Mouse (Mus musculus): ENCODE measurements around the gene Cdkn3. TPM values are rescaled to one million over a fixed set of nuclear protein-coding genes. Genes with fewer than 3 reads are reported as not detected.
"Not testable (repeated sequence)": the region's sequence is repeated elsewhere in the genome, so short reads cannot be mapped to it uniquely, and the experiment has no call there.

Cdkn3 gene
- 64.3 and 70.4 TPM in 2 replicates for polyA plus RNA-seq (2015; fragmentation: Nextera tagmentation; extraction: Ambion mirVana)

DNA sequence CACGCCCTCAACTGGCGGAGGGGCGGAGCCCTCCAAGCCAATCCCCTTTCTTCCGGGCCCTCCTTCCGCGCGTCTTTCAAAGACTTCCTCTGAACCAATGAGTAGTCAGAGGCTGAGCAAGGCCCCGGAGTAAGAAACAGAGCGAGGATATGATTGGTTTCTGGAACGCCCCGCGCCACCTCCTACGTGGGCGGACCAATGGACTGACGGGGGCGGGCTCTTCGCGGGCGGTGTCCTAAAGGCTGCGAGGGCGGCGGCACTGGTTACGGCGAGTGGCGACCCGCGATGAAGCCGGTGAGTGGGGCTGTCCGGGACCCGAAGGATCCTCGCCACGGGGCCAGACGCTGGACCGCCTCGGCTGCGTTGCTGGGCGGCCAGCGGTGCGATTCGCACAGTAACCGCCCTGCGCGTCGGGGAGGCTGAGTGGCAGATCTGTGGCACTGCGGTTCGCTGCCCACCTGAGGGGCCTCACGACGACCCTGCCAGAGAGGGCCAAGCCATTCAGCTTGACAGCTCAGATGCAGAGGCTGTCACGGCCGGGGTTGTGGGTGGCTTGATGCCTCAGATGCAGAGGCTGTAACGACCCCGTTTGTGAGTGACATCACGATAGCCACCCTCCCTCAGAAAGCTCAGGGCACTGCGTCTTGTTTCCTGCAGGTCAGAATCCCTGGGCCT, at the start of gene Cdkn3:
TSS of gene Cdkn3 (plus strand) at position 187 of the 675 bp plus-strand sequence.
- Histone ChIP-seq H3K9me3 (no peaks in the 10 kb centered on the region), H3K27ac (peak within 1 kb of the TSS; percentile 40), H3K4me2 (peak within 1 kb of the TSS; percentile 78), H3K4me1 (peaks cover 14% of the 10 kb centered on the region), H3K27me3 (no peaks in the 10 kb centered on the region), H3K4me3 (peak within 1 kb of the TSS; percentile 64), H3K36me3 (peaks cover 11% of the 10 kb centered on the region; the same call in 1 of the 2 replicates), H3K9ac (peak within 1 kb of the TSS; percentile 71)
- under 1% methylated on average over 54 of the region's 54 CpGs for WGBS
- ATAC-seq (ENCODE audit: borderline replicate concordance, extremely low read depth, low FRiP score, low TSS enrichment): peak; percentile 100

DNA sequence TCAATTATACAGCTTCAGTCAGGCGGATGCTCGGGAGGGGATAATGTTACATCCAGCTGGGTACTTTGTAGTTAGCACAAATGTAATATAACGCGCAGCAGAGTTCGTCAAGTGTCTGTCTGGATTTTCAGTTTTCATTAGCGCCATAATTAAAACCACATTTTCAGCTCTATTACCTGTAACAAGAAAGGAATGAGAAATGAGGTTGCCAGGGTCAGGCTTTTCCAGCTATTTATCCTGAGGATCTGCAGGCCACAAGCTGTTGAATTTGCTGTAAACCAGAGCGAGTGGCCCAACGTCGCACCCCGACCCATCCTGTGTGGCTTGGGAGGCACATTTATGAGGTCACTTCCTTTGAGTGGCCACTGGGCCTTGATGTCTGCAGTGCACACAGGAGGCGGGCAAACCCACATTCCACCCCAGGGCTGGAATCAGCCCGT, 41.8 kb upstream of the Cdkn3 start:
- Histone ChIP-seq H3K4me1 (peaks cover 10% of the 10 kb centered on the region), H3K9me3 (no peaks in the 10 kb centered on the region), H3K4me2 (no peak overlapping the region), H3K9ac (no peak overlapping the region), H3K36me3 (no peaks in the 10 kb centered on the region), H3K27me3 (no peaks in the 10 kb centered on the region), H3K4me3 (no peak overlapping the region), H3K27ac (no peak overlapping the region)
- WGBS: 58% methylated on average over 12 of the region's 12 CpGs
- no peak for ATAC-seq (ENCODE audit: borderline replicate concordance, extremely low read depth, low FRiP score, low TSS enrichment)

DNA sequence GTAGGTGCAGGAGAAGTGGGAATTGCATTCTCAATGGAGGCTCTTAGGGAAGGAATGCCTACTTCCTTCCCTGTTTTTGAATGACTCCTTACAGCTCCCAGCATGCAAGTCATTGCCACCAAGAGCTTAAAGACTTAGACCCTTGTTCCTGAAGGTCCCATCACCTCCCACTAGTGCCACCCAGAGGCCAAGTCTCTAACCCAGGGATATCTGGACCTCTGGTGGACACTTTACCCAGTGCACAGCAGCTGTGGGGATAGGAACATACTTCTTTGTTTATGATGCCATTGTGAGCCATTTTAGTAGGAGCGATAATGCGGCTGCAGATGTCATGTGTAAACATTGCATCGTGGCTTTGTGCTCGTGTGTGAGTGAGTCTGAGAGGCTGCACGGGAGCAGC, 38.3 kb upstream of the Cdkn3 start:
- H3K27ac ChIP-seq: no peak overlapping the region

DNA sequence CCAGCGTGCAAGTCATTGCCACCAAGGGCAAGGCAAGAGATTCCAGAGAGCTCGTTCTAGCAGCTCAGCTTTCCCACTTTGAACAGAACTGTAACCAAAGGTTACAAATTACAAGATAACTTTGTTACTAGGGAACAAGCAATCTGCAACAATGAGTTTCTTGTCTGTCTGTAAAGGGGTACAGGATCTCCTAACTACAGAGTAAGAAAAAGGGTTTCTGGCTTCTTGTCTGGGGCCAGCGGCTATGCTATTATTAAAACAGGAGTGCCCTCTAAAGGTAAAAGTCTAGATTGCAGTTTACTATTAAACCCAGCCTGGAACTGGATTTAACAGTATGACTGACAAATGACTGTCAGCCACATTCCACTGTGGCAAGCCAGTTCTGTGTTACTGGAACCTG, 36.5 kb upstream of the Cdkn3 start:
- WGBS: 22% methylated on average over 3 of the region's 3 CpGs
- no peak for ATAC-seq (ENCODE audit: borderline replicate concordance, extremely low read depth, low FRiP score, low TSS enrichment)
- Histone ChIP-seq H3K36me3 (no peaks in the 10 kb centered on the region), H3K4me2 (no peak overlapping the region), H3K4me1 (peaks cover 5% of the 10 kb centered on the region; the same call in 1 of the 2 replicates), H3K27ac (no peak overlapping the region), H3K9ac (no peak overlapping the region), H3K27me3 (no peaks in the 10 kb centered on the region), H3K4me3 (no peak overlapping the region), H3K9me3 (no peaks in the 10 kb centered on the region)

More for the DNA sequence above, 38.3 kb upstream of the Cdkn3 start:
- H3K9me3 ChIP-seq: no peaks in the 10 kb centered on the region
- H3K27me3 ChIP-seq: no peaks in the 10 kb centered on the region
- peaks cover 5% of the 10 kb centered on the region; the same call in 1 of the 2 replicates for H3K4me1 ChIP-seq
- H3K4me3 ChIP-seq: no peak overlapping the region
- H3K36me3 ChIP-seq: no peaks in the 10 kb centered on the region
- no peak overlapping the region for H3K4me2 ChIP-seq
- WGBS: 19% methylated on average over 5 of the region's 5 CpGs
- peak; percentile 20; the same call in 1 of the 2 replicates for ATAC-seq (ENCODE audit: borderline replicate concordance, extremely low read depth, low FRiP score, low TSS enrichment)
- H3K9ac ChIP-seq: no peak overlapping the region

- ATAC-seq (ENCODE audit: borderline replicate concordance, extremely low read depth, low FRiP score, low TSS enrichment): no peak
- Histone ChIP-seq H3K9me3 (no peaks in the 10 kb centered on the region), H3K36me3 (no peaks in the 10 kb centered on the region), H3K4me1 (peaks cover 5% of the 10 kb centered on the region; the same call in 1 of the 2 replicates), H3K4me2 (no peak overlapping the region), H3K4me3 (no peak overlapping the region), H3K27ac (no peak overlapping the region), H3K9ac (no peak overlapping the region), H3K27me3 (no peaks in the 10 kb centered on the region)
- 35% methylated on average over 5 of the region's 5 CpGs for WGBS
These were observed 35.4 kb upstream of the Cdkn3 start for GRCm38 (mm10) chr14:46724941-46725340.

DNA sequence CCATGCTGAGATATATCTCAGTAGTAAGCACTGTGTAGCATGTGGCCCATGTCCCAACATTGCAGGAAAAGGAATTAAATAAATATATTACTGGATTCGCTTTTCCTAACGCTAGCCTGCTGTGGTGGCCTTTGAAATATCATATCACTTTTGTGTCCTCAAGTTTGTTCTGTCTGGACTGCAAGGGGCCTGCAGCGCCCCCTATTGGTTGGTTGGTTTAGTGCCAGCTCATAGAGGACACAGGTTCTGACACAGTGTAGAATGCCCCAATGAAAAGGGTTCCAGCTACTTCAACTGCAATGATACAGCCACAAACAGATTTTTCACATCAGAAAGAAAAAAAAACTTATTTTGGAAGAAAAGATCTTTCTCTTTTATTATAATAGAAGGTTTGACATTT, 34.6 kb upstream of the Cdkn3 start:
- Histone ChIP-seq H3K4me1 (peaks cover 5% of the 10 kb centered on the region; the same call in 1 of the 2 replicates), H3K27ac (no peak overlapping the region)

DNA sequence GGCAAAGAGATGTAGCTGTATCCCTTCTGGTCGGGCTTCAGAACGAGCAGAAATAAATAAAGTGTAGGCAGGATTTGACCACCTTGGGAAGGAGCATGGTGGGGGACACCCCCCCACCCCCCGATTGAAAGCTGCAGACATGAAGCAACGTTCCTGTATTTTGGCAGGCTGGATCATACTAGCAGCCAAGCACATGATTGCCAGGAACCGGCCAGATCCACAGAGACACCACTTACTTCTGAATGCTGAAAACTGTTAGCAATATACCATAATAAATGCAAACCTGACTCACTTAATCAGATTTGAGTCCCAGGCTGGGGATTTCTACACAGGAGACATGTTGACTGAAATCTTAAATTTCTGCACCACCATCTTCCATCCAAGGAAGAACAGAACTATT, 26.1 kb upstream of the Cdkn3 start:
- no peaks in the 10 kb centered on the region for H3K9me3 ChIP-seq
- no peak overlapping the region for H3K9ac ChIP-seq
- no peak overlapping the region for H3K4me2 ChIP-seq
- ATAC-seq (ENCODE audit: borderline replicate concordance, extremely low read depth, low FRiP score, low TSS enrichment): no peak
- no peak overlapping the region for H3K27ac ChIP-seq
- H3K36me3 ChIP-seq: no peaks in the 10 kb centered on the region
- H3K4me3 ChIP-seq: no peak overlapping the region
- H3K4me1 ChIP-seq: no peaks in the 10 kb centered on the region
- 58% methylated on average over 5 of the region's 5 CpGs for WGBS
- no peaks in the 10 kb centered on the region for H3K27me3 ChIP-seq

More for the DNA sequence above, 34.6 kb upstream of the Cdkn3 start:
- H3K4me3 ChIP-seq: no peak overlapping the region
- no peaks in the 10 kb centered on the region for H3K9me3 ChIP-seq
- H3K36me3 ChIP-seq: no peaks in the 10 kb centered on the region
- no peaks in the 10 kb centered on the region for H3K27me3 ChIP-seq
- no peak overlapping the region for H3K4me2 ChIP-seq
- WGBS: 42% methylated on average over 3 of the region's 3 CpGs
- H3K9ac ChIP-seq: no peak overlapping the region
- no peak for ATAC-seq (ENCODE audit: borderline replicate concordance, extremely low read depth, low FRiP score, low TSS enrichment)

DNA sequence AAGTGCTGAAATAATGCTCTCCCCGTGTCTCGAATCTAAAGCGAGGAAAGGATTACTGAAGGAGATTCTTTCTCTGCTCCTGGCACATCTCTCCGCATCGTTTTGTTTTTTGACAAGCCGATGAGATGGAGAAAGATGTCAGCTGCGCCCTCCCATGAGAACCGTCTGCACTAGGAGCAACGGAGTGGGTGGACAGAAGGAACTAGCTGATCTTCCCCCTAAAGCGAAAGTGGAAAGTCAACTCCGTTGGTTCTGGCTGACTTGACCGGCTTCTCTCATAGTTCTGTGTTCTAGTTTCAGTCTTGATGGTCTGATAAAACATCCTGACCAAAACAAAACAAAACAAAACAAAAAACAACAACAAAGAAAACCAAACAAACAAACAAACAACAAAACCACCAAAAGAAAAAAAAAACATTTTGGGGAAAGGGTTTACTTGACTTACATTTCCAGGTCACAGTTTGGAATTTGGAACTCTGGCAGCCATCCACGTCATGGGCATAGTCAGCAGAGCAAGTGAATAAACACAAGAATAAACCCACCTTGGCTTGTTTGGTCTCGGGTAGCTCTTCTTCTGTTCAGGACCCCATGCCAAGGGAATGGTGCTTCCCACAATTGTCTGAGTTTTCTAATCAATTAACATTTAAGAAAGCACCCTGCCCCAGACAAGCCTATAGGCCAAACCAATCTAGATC, 25.4 kb upstream of the Cdkn3 start:
- Histone ChIP-seq H3K4me2 (no peak overlapping the region), H3K9me3 (no peaks in the 10 kb centered on the region), H3K9ac (no peak overlapping the region), H3K27me3 (no peaks in the 10 kb centered on the region), H3K4me3 (no peak overlapping the region), H3K36me3 (no peaks in the 10 kb centered on the region), H3K27ac (no peak overlapping the region), H3K4me1 (no peaks in the 10 kb centered on the region)
- 70% methylated on average over 14 of the region's 14 CpGs for WGBS
- ATAC-seq (ENCODE audit: borderline replicate concordance, extremely low read depth, low FRiP score, low TSS enrichment): no peak

GRCm38 (mm10) chr14:46736366-46736765, 24.0 kb upstream of the Cdkn3 start:
- Histone ChIP-seq H3K9me3 (no peaks in the 10 kb centered on the region), H3K9ac (no peak overlapping the region), H3K4me1 (no peaks in the 10 kb centered on the region), H3K27ac (no peak overlapping the region), H3K4me2 (no peak overlapping the region), H3K27me3 (no peaks in the 10 kb centered on the region), H3K36me3 (no peaks in the 10 kb centered on the region), H3K4me3 (no peak overlapping the region)
- no peak for ATAC-seq (ENCODE audit: borderline replicate concordance, extremely low read depth, low FRiP score, low TSS enrichment)
- WGBS: 79% methylated on average over 4 of the region's 4 CpGs

DNA sequence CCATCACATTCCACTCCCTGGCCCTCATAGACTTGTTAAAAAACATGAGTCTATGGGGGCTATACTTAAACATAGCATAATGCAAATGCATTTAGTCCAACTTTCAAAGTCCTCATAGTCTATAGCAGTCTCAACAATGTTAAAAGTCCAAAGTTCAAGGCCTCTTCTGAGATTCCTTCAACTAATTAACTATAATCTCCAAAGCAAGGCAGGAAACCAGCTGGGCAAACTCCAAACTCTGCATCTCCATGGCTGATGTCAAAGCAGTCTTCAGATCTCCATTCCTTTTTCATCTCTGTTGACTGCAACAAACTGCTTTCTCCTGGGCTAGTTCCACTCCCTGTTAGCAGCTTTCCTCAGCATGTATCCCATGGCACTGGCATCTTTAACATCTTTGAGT, 23.0 kb upstream of the Cdkn3 start:
- H3K4me3 ChIP-seq; ATAC-seq (ENCODE audit: borderline replicate concordance, extremely low read depth, low FRiP score, low TSS enrichment); H3K9ac ChIP-seq; H3K4me1 ChIP-seq; H3K27ac ChIP-seq; H3K36me3 ChIP-seq; H3K9me3 ChIP-seq; H3K4me2 ChIP-seq; H3K27me3 ChIP-seq: not testable (repeated sequence)

DNA sequence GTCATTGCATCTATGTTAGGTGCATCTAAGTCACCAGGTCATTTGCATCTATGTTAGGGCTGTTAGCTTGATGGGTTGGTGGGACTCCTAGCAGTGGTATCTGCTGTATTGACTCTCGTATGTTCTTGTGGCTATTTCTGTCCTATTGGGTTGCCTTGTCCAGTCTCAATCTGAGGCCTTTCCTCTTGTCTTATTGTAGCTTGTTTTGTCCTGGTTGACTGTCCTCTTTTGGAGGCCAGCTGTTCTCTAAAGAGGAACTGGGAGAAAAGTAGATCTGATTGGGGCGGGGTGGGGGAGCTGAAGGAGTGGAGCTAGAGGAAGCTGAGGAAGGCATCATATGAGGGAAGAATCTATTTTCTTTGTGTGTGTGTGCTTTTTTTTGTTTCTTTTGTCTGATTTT, 17.7 kb upstream of the Cdkn3 start:
- Histone ChIP-seq H3K4me3 (no peak overlapping the region), H3K27me3 (no peaks in the 10 kb centered on the region), H3K9me3 (no peaks in the 10 kb centered on the region), H3K4me1 (no peaks in the 10 kb centered on the region), H3K27ac (no peak overlapping the region), H3K4me2 (no peak overlapping the region), H3K9ac (no peak overlapping the region), H3K36me3 (no peaks in the 10 kb centered on the region)
- WGBS: 81% methylated on average over 2 of the region's 2 CpGs
- ATAC-seq (ENCODE audit: borderline replicate concordance, extremely low read depth, low FRiP score, low TSS enrichment): no peak

DNA sequence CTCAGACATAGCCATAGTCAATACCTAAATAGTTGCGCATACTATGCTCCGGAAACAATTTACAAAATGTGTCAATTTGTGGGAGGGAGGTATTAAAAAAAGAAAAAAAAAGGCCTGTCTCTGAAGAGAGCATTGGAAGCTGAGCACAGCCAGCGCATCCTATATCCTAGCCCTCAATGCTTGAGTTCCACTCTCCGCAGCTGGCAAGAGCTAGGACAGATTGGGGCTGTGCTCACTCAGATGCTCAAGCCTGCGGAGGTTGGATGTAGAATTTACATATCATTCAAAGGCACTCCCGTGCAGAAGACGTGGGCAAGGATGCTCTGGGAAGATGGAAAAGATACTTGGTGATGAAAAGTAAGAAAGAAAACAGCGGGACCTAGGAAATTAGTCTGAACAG, 14.9 kb upstream of the Cdkn3 start:
- Histone ChIP-seq H3K4me2 (no peak overlapping the region), H3K27ac (no peak overlapping the region), H3K4me3 (no peak overlapping the region), H3K9me3 (no peaks in the 10 kb centered on the region), H3K27me3 (no peaks in the 10 kb centered on the region), H3K4me1 (no peaks in the 10 kb centered on the region), H3K9ac (no peak overlapping the region), H3K36me3 (no peaks in the 10 kb centered on the region)
- WGBS: 91% methylated on average over 8 of the region's 8 CpGs
- ATAC-seq (ENCODE audit: borderline replicate concordance, extremely low read depth, low FRiP score, low TSS enrichment): no peak

Measured in lung, embryonic 15.5 days (tissue).